Comparison of ENCODE assay signal across 9 mouse cellular contexts in genomic region chr1:127487161-127487560, GRCm38 (mm10).
DNase-seq lines count a peak whose midpoint lies in the region; ATAC-seq lines count a peak whose summit lies in the region.
"Had no signal": no experiment of that assay in that cellular context is flagged by ENCODE, and none has a peak within 500 bp of the region (broad histone marks: within the 10 kb centered on the region; RNA-seq: fewer than 3 reads in every experiment).

No protein-coding gene starts in this region.

- H3K9ac ChIP-seq in hindbrain, embryonic 13.5 days, result no peak overlapping the region
- H3K9ac ChIP-seq: limb, embryonic 12.5 days had no signal

- peak; percentile 18 for DNase-seq in hindbrain, embryonic 10.5 days (ENCODE audit: low spot score)
- DNase-seq in urinary bladder, postnatal 14 days (ENCODE audit: low spot score), result peak; percentile 35
- DNase-seq in urinary bladder, postnatal 4 days (ENCODE audit: low spot score in 2 of 2), result no peak
- DNase-seq in adrenal gland, postnatal 36 days, result peak; percentile 59 to 72
- peak; percentile 40 for DNase-seq in left cerebral cortex, postnatal 4 days
- peak; percentile 87 for DNase-seq in testis, postnatal 10 days (ENCODE audit: low spot score)

- no peaks in the 10 kb centered on the region for H3K27me3 ChIP-seq in hindbrain, embryonic 10.5 days (ENCODE audit: insufficient read depth, poor library complexity, severe bottlenecking)
- H3K27me3 ChIP-seq in hindbrain, embryonic 13.5 days, result no peaks in the 10 kb centered on the region
- H3K27me3 ChIP-seq: limb, embryonic 12.5 days had no signal

- intact Hi-C loops in left cerebral cortex, postnatal 4 days (cut with DNase I), result no loop called here

- no peaks in the 10 kb centered on the region for H3K9me3 ChIP-seq in hindbrain, embryonic 10.5 days
- no peaks in the 10 kb centered on the region for H3K9me3 ChIP-seq in hindbrain, embryonic 13.5 days
- H3K9me3 ChIP-seq: limb, embryonic 12.5 days had no signal

- H3K4me1 ChIP-seq in hindbrain, embryonic 10.5 days (replicated peaks), result no peaks in the 10 kb centered on the region
- no peaks in the 10 kb centered on the region for H3K4me1 ChIP-seq in hindbrain, embryonic 13.5 days (replicated peaks)
- H3K4me1 ChIP-seq: limb, embryonic 12.5 days had no signal

- peaks cover 12% of the 10 kb centered on the region for H3K36me3 ChIP-seq in hindbrain, embryonic 10.5 days
- H3K36me3 ChIP-seq in hindbrain, embryonic 13.5 days, result peaks cover 34% of the 10 kb centered on the region

- no peak overlapping the region for H3K4me3 ChIP-seq in hindbrain, embryonic 10.5 days
- H3K4me3 ChIP-seq in hindbrain, embryonic 13.5 days, result no peak overlapping the region
- H3K4me3 ChIP-seq: limb, embryonic 12.5 days had no signal

- H3K27ac ChIP-seq in hindbrain, embryonic 10.5 days, result no peak overlapping the region
- H3K27ac ChIP-seq in hindbrain, embryonic 13.5 days, result no peak overlapping the region
- H3K27ac ChIP-seq: limb, embryonic 12.5 days had no signal

- no peak for ATAC-seq in hindbrain, embryonic 13.5 days (ENCODE audit: low FRiP score)
- no peak for ATAC-seq in megakaryocyte-erythroid progenitor cell, adult 5-6 weeks (replicated peaks; ENCODE audit: low FRiP score, low TSS enrichment, poor library complexity, severe bottlenecking)

- 76% methylated on average over 4 of the region's 4 CpGs for WGBS in hindbrain, embryonic 10.5 days
- 84% methylated on average over 4 of the region's 4 CpGs for WGBS in hindbrain, embryonic 13.5 days

- H3K4me2 ChIP-seq in hindbrain, embryonic 13.5 days, result no peak overlapping the region
- H3K4me2 ChIP-seq: limb, embryonic 12.5 days had no signal

Comparison
In these comparisons a context has a peak if more than half of its experiments do, and no peak if none do; other contexts are left out.
1. DNase-seq: peak in hindbrain, embryonic 10.5 days (single experiment), urinary bladder, postnatal 14 days (single experiment), adrenal gland, postnatal 36 days (2 of 2), left cerebral cortex, postnatal 4 days (single experiment) and testis, postnatal 10 days (single experiment); none in urinary bladder, postnatal 4 days (0 of 2).